Mouse (Mus musculus) forebrain, embryonic 12.5 days (tissue): ENCODE measurements around the gene Rapgef5. TPM values are rescaled to one million over a fixed set of nuclear protein-coding genes. Genes with fewer than 3 reads are reported as not detected.
A peak's percentile ranks its signal among the peaks of the same experiment; 100 is the strongest.

Experiments used
- ATAC-seq: fragments of 200-750 bp; cut with Nextera tagmentation; 2 replicates; pipeline ENCODE4 v1.8.0; 2017; ENCODE audit warnings: moderate TSS enrichment; ENCODE audit not compliant: low FRiP score
- H3K27ac ChIP-seq: fragments of 300-500 bp; sonication (generic); 2 replicates; pipeline ENCODE4 v1.5.1; 2016; ENCODE audit warnings: mild to moderate bottlenecking
- H3K27me3 ChIP-seq: fragments of 300-500 bp; sonication (generic); 2 replicates; pipeline ENCODE4 v1.6.1; 2016; ENCODE audit warnings: mild to moderate bottlenecking
- H3K36me3 ChIP-seq: fragments of 300-500 bp; sonication (generic); replicated peaks from 2 replicates; pipeline ENCODE4 v1.6.1; 2016; ENCODE audit warnings: mild to moderate bottlenecking
- H3K4me1 ChIP-seq: fragments of 300-500 bp; sonication (generic); 2 replicates; pipeline ENCODE4 v1.6.1; 2016
- H3K4me2 ChIP-seq: fragments of 300-500 bp; sonication (generic); 2 replicates; pipeline ENCODE4 v1.6.1; 2016; ENCODE audit warnings: mild to moderate bottlenecking, moderate library complexity
- H3K4me3 ChIP-seq: fragments of 300-500 bp; sonication (generic); replicated peaks from 2 replicates; pipeline ENCODE4 v1.5.1; 2016; ENCODE audit warnings: mild to moderate bottlenecking
- H3K9ac ChIP-seq: fragments of 300-500 bp; sonication (generic); 2 replicates; pipeline ENCODE4 v1.6.1; 2016; ENCODE audit warnings: mild to moderate bottlenecking
- H3K9me3 ChIP-seq: fragments of 300-500 bp; sonication (generic); 2 replicates; pipeline ENCODE4 v1.6.1; 2016
- WGBS: fragments of 180-500 bp; shearing (Covaris S2); methylation state at CpG from one replicate; pipeline ENCODE4 v1.1.7; 2016; 5-methylcytosine and 5-hydroxymethylcytosine counted together
- polyA plus RNA-seq: library from polyadenylated mRNA; unstranded; fragments of >200 nt; fragmentation: Nextera tagmentation; extraction: Ambion mirVana; gene quantifications from 2 replicates; pipeline ENCODE4 v1.2.1, GENCODE M21; 2016

Gene Rapgef5
- polyA plus RNA-seq, 1 experiment from 2014 or later = 17.0 TPM

DNA sequence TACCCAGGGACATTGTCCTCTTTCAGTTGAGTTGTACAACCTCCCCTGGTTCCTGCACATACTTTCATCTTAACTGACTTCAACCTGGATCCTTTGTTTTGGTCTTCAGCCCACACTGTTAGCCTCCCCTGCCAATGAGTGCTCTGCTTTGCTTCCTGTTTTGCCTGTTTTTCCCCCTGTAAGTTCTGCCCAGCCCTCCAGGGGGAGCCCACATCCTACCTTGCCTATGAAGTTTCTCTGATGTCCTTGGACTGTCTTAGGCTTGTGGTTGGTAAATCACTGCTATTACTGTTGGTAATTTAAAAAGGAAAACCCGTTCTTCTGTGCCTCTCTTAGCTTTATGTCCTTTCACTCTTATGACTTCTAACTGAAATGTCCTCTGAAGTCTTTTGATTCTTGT lies 69.8 kb downstream of the Rapgef5 start:
- WGBS = 42% methylated on average over 1 of the region's 1 CpGs
- no peaks in the 10 kb centered on the region for H3K4me1 ChIP-seq
- no peak overlapping the region for H3K27ac ChIP-seq
- no peak for ATAC-seq
- no peak overlapping the region for H3K9ac ChIP-seq
- H3K36me3 ChIP-seq = no peaks in the 10 kb centered on the region
- no peaks in the 10 kb centered on the region for H3K27me3 ChIP-seq
- H3K4me2 ChIP-seq = no peak overlapping the region
- no peak overlapping the region for H3K4me3 ChIP-seq
- no peaks in the 10 kb centered on the region for H3K9me3 ChIP-seq

DNA sequence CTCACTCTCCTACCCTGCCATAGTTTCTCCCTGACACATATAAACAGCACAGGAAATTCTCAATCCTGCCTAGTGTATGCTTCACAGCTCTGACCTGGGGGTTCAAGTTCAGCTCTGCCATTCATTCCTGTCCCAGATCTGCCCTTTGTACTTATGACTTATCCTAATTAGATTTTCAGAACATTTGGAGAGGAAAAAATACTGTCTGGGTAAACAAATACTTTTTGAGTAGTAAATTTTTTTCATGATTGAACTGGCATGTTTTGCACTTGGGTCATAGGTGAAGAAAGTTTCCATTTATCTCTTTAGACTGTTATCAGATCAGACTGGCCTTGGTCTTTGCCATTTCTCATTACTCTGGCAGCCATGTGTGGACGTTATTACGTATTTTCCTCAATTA lies 72.9 kb downstream of the Rapgef5 start:
- ATAC-seq = no peak
- no peaks in the 10 kb centered on the region for H3K9me3 ChIP-seq

DNA sequence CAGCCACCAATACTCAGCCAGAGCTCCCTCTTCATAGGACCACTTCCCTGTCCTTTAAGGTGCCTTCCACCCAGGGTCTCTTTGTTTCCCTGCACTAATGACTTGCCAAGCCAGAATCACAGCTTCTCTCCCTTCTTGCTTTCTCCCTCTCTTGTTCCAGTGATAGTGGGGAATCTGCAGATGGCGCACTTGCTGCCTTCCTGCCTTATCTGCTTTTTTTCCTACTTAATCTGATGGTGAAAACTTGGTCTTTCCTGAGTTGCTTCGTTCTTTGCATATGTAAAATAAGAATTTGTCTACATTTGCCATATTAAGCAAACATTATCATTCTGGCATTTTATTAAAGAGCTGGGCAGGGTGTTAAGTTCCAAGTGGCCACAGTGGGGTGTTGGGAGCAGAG lies 75.7 kb downstream of the Rapgef5 start:
- no peak overlapping the region for H3K9ac ChIP-seq
- no peaks in the 10 kb centered on the region for H3K4me1 ChIP-seq
- H3K4me2 ChIP-seq = no peak overlapping the region
- 21% methylated on average over 2 of the region's 2 CpGs for WGBS
- H3K9me3 ChIP-seq = 0 out of 2 replicates have a peak, but pooled peaks cover 2% of the 10 kb centered on the region
- no peak overlapping the region for H3K27ac ChIP-seq
- no peaks in the 10 kb centered on the region for H3K27me3 ChIP-seq
- no peak overlapping the region for H3K4me3 ChIP-seq
- no peaks in the 10 kb centered on the region for H3K36me3 ChIP-seq
- ATAC-seq = no peak

More for the DNA sequence above, 72.9 kb downstream of the Rapgef5 start:
- WGBS = 90% methylated on average over 2 of the region's 2 CpGs
- Histone ChIP-seq H3K27me3 (no peaks in the 10 kb centered on the region), H3K9ac (no peak overlapping the region), H3K4me1 (no peaks in the 10 kb centered on the region), H3K4me3 (no peak overlapping the region), H3K36me3 (no peaks in the 10 kb centered on the region), H3K4me2 (no peak overlapping the region), H3K27ac (no peak overlapping the region)

DNA sequence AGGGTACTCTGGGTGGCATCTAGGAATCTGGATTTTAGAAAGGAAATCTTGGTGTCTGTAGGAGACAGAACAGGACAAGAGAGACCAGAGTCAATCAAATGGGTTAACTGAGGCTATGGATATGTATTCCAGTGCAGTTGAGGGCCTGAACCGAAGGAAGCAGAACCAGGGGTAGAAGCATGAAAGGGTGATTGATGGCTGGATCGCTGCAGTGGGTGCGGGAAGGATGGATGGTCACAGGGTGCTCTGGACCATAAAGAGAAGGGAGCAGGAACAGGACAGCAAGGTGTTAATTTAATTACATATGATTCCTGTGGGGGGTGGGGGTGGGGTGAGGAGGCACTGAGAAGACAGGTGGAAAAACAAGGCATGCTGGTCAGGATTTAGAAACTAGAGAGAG lies 76.3 kb downstream of the Rapgef5 start:
- 76% methylated on average over 3 of the region's 3 CpGs for WGBS
- Histone ChIP-seq H3K27ac (no peak overlapping the region), H3K27me3 (no peaks in the 10 kb centered on the region), H3K4me2 (no peak overlapping the region), H3K9me3 (0 out of 2 replicates have a peak, but pooled peaks cover 4% of the 10 kb centered on the region), H3K36me3 (no peaks in the 10 kb centered on the region), H3K4me1 (no peaks in the 10 kb centered on the region), H3K9ac (no peak overlapping the region), H3K4me3 (no peak overlapping the region)
- ATAC-seq = no peak

DNA sequence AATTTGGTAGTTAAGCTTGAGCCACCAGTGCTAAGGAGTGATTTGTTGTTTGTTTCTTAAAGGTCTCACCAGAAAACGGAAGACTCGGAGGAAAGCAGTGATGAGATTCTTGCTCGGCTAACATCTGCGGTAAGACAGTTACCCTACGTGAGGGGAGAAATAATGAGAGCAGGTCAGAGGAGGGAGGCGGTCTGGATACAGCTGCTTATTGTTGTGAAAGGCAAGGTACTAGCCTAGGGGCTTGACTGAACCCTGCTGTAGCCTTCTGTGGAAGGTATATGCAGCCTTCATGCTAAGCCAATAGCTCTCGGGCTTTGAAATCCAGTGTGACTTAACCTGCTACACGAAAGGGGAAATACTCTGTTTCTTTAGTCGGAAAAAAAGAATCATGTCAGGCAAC lies 78.9 kb downstream of the Rapgef5 start:
- no peak overlapping the region for H3K27ac ChIP-seq
- no peaks in the 10 kb centered on the region for H3K27me3 ChIP-seq
- H3K36me3 ChIP-seq = no peaks in the 10 kb centered on the region
- 75% methylated on average over 9 of the region's 9 CpGs for WGBS
- 0 out of 2 replicates have a peak, but pooled peaks cover 4% of the 10 kb centered on the region for H3K9me3 ChIP-seq
- H3K9ac ChIP-seq = no peak overlapping the region
- H3K4me1 ChIP-seq = no peaks in the 10 kb centered on the region
- H3K4me3 ChIP-seq = no peak overlapping the region
- no peak overlapping the region for H3K4me2 ChIP-seq
- ATAC-seq = no peak

DNA sequence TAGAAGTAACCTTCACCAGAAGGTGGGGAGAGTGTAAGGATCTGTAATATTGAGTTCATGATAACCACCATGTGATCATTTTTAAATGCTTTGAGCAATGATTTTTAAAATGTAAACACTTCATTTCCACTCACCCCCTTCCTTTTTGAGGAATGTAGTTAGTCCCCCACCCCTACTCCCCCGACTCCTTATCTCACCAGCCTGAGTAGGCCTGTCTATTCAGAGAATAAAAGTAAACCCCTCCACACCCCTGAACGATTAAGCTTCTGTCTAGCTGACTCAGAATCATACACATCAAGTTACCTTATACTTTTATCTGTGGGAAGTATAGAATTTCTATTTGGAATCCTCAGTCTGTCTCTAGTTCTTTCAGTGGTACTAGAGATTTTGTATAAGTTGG lies 81.9 kb downstream of the Rapgef5 start:
- H3K9me3 ChIP-seq = 0 out of 2 replicates have a peak, but pooled peaks cover 4% of the 10 kb centered on the region
- ATAC-seq = no peak
- no peaks in the 10 kb centered on the region for H3K36me3 ChIP-seq
- 84% methylated on average over 2 of the region's 2 CpGs for WGBS
- no peaks in the 10 kb centered on the region for H3K4me1 ChIP-seq
- H3K27me3 ChIP-seq = no peaks in the 10 kb centered on the region
- no peak overlapping the region for H3K9ac ChIP-seq
- no peak overlapping the region for H3K4me2 ChIP-seq
- no peak overlapping the region for H3K27ac ChIP-seq
- no peak overlapping the region for H3K4me3 ChIP-seq

DNA sequence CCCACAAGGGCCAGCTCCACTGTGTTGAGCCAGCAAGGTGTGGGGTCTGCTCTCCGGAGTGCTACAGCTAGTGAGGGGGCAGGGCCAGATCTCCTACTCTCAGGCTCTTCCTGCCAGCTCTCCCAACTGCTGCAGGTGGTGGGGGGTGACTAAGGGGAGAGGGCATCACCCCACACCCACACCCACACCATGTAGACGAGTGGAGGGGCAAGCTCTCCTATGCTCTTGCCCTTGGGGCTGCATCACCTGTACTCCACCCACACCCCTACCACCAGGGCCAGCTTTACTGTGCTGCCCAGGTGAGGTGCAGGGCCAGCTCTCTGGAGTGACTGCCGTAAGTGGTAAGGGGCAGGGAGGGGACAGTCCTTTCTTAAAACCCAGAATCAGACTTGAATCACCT lies 89.7 kb downstream of the Rapgef5 start:
- H3K36me3 ChIP-seq = no peaks in the 10 kb centered on the region
- H3K27me3 ChIP-seq = no peaks in the 10 kb centered on the region
- H3K4me3 ChIP-seq = no peak overlapping the region
- H3K9me3 ChIP-seq = no peaks in the 10 kb centered on the region
- no peak overlapping the region for H3K4me2 ChIP-seq
- no peaks in the 10 kb centered on the region for H3K4me1 ChIP-seq
- ATAC-seq = no peak
- no peak overlapping the region for H3K27ac ChIP-seq
- H3K9ac ChIP-seq = no peak overlapping the region
- 79% methylated on average over 3 of the region's 3 CpGs for WGBS

DNA sequence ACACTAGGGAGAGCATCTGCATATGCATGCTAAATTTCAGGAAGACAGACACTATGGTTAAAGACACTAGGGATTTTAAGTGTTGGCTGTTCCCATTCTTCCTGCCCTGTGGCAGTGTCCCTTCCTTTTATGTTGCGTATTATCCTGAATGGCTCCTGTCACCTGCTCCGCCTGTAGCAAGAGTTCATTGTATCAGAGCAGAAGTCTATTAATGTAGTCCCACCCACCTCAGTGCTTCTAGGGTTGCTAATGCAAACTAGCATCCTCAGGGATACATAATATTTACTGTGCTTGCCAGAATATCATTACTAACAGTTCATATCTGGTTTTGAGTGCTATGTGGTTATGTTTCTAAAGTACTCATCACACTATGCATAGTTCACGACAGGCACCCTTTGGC lies 96.4 kb downstream of the Rapgef5 start:
- ATAC-seq = no peak
- H3K4me2 ChIP-seq = no peak overlapping the region
- H3K27ac ChIP-seq = no peak overlapping the region
- no peaks in the 10 kb centered on the region for H3K36me3 ChIP-seq
- no peaks in the 10 kb centered on the region for H3K27me3 ChIP-seq
- no peaks in the 10 kb centered on the region; the same call in 1 of the 2 replicates for H3K4me1 ChIP-seq
- H3K9ac ChIP-seq = no peak overlapping the region
- H3K9me3 ChIP-seq = no peaks in the 10 kb centered on the region
- H3K4me3 ChIP-seq = no peak overlapping the region
- 79% methylated on average over 3 of the region's 3 CpGs for WGBS

DNA sequence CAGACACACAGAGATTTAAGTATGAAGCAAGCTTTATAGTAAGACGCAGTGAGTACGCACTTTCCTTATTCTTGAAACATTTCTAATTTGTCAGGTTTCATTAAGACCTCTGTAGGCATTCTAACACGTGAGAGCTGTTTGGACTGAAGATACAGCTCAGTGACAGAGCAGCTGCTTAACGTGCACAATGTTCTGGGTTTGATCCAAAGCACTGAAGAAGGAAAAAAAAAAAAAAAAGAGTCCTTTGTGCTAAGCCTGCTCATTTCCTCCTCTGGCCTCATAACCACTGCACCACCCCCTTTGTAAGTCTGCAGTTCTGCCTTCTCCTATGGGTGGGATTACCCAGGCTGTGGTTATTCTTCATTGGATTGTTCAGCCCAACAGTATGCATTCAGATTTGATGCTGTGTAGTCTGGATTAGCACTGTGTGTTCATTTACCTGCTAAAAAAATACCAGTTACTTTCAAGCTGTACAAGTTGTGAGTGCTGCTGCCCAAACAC lies 103.3 kb downstream of the Rapgef5 start:
- Histone ChIP-seq H3K9ac (no peak overlapping the region), H3K27me3 (peaks cover 8% of the 10 kb centered on the region), H3K4me1 (no peaks in the 10 kb centered on the region), H3K27ac (no peak overlapping the region), H3K36me3 (no peaks in the 10 kb centered on the region), H3K4me3 (no peak overlapping the region), H3K9me3 (no peaks in the 10 kb centered on the region), H3K4me2 (no peak overlapping the region)
- WGBS = 64% methylated on average over 4 of the region's 4 CpGs
- no peak for ATAC-seq

DNA sequence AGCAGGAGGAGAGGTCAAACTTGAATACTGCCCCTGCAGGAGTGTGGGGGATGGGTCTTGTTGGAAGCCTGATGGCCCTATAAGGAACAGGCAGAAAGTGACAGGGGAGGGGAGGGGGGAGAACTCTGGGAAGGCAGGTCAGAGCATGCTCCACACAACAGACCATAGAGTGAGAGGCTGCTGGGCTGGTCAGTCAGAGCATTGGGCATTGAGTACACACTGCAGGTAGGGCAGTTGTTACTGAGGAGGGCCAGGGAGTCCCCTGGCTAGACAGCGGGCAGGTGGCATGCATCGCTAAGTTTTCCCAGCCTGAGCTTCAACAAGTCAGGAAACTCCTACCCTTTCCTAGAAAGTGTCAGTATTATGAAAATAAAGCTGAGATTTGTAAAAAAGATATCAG lies 106.7 kb downstream of the Rapgef5 start:
- no peaks in the 10 kb centered on the region for H3K9me3 ChIP-seq
- no peak overlapping the region for H3K4me3 ChIP-seq
- peaks cover 8% of the 10 kb centered on the region for H3K4me1 ChIP-seq
- no peak overlapping the region for H3K4me2 ChIP-seq
- ATAC-seq = no peak
- WGBS = 94% methylated on average over 2 of the region's 2 CpGs
- no peak overlapping the region for H3K9ac ChIP-seq
- peaks cover 14% of the 10 kb centered on the region for H3K27me3 ChIP-seq
- H3K27ac ChIP-seq = no peak overlapping the region
- H3K36me3 ChIP-seq = no peaks in the 10 kb centered on the region

DNA sequence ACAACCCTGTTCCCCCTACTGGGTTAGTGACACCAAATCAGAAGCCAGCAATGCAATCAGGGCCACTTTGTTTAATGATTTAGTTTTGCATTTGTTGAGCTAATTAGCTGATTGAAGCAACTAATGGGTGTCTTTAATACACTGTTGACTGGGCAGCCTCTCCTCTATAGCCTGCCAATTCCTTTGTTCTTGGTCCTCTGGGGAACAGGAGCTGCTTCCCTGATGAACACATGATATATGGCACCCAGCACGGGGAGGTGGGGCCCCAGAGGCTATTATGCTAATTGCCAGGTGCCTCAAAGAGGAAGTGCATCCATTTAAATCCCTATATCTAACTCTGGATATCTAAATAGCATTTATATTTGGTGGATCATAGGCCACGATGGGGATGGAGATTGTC lies 111.0 kb downstream of the Rapgef5 start:
- H3K9ac ChIP-seq = no peak overlapping the region
- H3K4me1 ChIP-seq = peaks cover 15% of the 10 kb centered on the region
- H3K4me3 ChIP-seq = no peak overlapping the region
- 25% methylated on average over 2 of the region's 2 CpGs for WGBS
- ATAC-seq = peak; percentile 97
- H3K36me3 ChIP-seq = no peaks in the 10 kb centered on the region
- H3K27me3 ChIP-seq = peaks cover 25% of the 10 kb centered on the region
- no peaks in the 10 kb centered on the region for H3K9me3 ChIP-seq
- no peak overlapping the region for H3K4me2 ChIP-seq
- H3K27ac ChIP-seq = no peak overlapping the region

DNA sequence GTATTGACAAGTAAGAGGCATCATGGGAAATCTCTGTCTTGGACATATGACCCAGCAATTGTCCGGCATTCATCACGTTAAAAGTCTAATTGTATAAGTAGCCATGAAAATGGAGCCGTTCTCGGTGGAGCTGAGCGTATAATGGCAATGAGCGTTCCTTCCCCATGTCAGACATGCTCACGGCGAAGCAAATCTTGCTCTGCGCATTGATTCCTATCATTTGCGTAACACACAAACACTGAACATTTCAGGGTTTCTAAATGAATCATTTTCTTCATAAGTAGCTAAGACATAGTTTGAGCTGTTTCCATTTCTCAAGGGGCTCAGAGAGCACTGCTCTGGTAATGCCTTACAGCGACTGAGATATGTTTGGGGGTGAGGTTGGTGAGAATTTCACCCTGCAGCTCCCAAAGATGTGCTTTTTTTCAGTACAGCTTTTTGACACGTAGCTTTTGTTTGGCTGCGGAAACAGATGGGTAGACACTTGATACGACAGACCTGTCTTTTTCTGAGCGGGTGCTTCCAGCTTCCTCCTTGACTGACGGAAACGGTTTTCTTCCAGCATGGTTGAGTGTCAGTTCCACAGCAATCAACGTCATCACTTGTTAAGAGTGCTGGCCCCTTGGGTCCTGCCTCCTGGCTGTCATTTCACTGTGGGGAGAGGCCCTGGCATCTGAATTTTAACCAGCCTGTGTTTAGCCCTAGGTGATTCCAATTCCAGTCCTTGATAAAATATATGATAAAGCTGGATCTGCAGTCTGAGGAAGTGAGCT lies 112.2 kb downstream of the Rapgef5 start:
- Histone ChIP-seq H3K4me3 (no peak overlapping the region), H3K9me3 (no peaks in the 10 kb centered on the region), H3K9ac (no peak overlapping the region), H3K27me3 (peaks cover 19% of the 10 kb centered on the region), H3K4me2 (no peak overlapping the region), H3K36me3 (no peaks in the 10 kb centered on the region), H3K27ac (peak overlapping the region; percentile 66), H3K4me1 (peaks cover 15% of the 10 kb centered on the region)
- ATAC-seq = peak; percentile 34; the same call in 1 of the 2 replicates
- 66% methylated on average over 18 of the region's 18 CpGs for WGBS

DNA sequence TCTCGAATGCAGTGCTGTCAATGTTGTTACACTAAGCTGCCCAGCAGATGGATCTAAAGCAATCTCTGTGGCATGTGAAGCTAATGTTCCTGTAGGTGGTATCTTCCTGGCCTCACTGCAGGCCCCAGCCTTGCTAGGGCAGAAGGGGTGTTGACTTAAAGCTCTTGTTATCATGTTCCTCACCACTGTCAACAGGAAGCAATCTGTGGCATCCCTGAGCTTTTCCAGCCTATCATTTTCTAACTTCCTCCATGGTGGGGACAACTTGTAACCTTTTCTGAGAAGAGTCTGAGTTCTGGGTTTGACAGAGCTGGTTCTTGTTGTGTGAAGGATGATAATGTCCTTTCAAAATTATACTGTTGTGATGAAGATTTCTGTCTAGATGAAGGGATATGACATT lies 115.9 kb downstream of the Rapgef5 start:
- H3K27ac ChIP-seq = no peak overlapping the region
- no peak overlapping the region for H3K4me2 ChIP-seq
- H3K4me1 ChIP-seq = peaks cover 13% of the 10 kb centered on the region
- H3K9me3 ChIP-seq = no peaks in the 10 kb centered on the region
- H3K36me3 ChIP-seq = no peaks in the 10 kb centered on the region
- H3K9ac ChIP-seq = no peak overlapping the region
- H3K4me3 ChIP-seq = no peak overlapping the region
- H3K27me3 ChIP-seq = peaks cover 11% of the 10 kb centered on the region; the same call in 1 of the 2 replicates
- WGBS = 79% methylated on average over 1 of the region's 1 CpGs
- ATAC-seq = no peak
